Mouse (Mus musculus) adrenal gland, adult 2 months (tissue): Measurements from ENCODE around the gene Ccdc162. TPM values are rescaled to one million over a fixed set of nuclear protein-coding genes. Genes with fewer than 3 reads are reported as not detected.
A peak's percentile ranks its signal among the peaks of the same experiment; 100 is the strongest.

Source experiments
- DNase-seq: peaks from one replicate; pipeline ENCODE4 v3.0.0; 2021
- long read RNA-seq: library from polyadenylated mRNA; stranded (forward); transcript quantifications from one replicate; pipeline ENCODE4 v2.0.0, GENCODE M21; 2021
- polyA plus RNA-seq: library from polyadenylated mRNA; depleted of rRNA; stranded (reverse); fragments of >200 nt; gene quantifications from 2 replicates; pipeline ENCODE4 v1.2.3, GENCODE M21; 2012; rRNA removed
- total RNA-seq, 2 experiments: library from RNA; stranded (reverse); gene quantifications; 2 replicates each; pipeline ENCODE4 v1.2.3; 2021

The Ccdc162 gene
- under 1 TPM; 0.23 to 0.24 TPM for total RNA-seq
- 0.25 and 0.44 TPM in 2 replicates for polyA plus RNA-seq
- long read RNA-seq, partial matches to known transcripts, result 0 of 1 reads
- long read RNA-seq, other reads (novel, unspliced or antisense), result 1 of 1 reads

GRCm38 (mm10) chr10:41716029-41716897 is at the start of gene Ccdc162:
Ccdc162 (minus strand) TSS chr10:41716634.
- DNase-seq, result no peak

- peak; percentile 39 for DNase-seq
Measured at GRCm38 (mm10) chr10:41765586-41765985, 49.2 kb upstream of the Ccdc162 start.

- DNase-seq, result no peak
Measured at GRCm38 (mm10) chr10:41763741-41764385, 47.4 kb upstream of the Ccdc162 start.

GRCm38 (mm10) chr10:41760866-41761265 is 44.4 kb upstream of the Ccdc162 start:
- DNase-seq, result no peak

- no peak for DNase-seq
Measured at GRCm38 (mm10) chr10:41758041-41758440, 41.6 kb upstream of the Ccdc162 start.

- DNase-seq, result no peak
Measured at GRCm38 (mm10) chr10:41757226-41757625, 40.8 kb upstream of the Ccdc162 start.

GRCm38 (mm10) chr10:41751867-41752480 is 35.5 kb upstream of the Ccdc162 start:
- DNase-seq, result no peak

- no peak for DNase-seq
Measured at GRCm38 (mm10) chr10:41749306-41749705, 32.9 kb upstream of the Ccdc162 start.

GRCm38 (mm10) chr10:41746554-41746953 is 30.1 kb upstream of the Ccdc162 start:
- DNase-seq, result no peak

GRCm38 (mm10) chr10:41744006-41744405 is 27.6 kb upstream of the Ccdc162 start:
- DNase-seq, result no peak

- no peak for DNase-seq
Measured at GRCm38 (mm10) chr10:41740221-41740620, 23.8 kb upstream of the Ccdc162 start.

GRCm38 (mm10) chr10:41737245-41737644 is 20.8 kb upstream of the Ccdc162 start:
- no peak for DNase-seq

GRCm38 (mm10) chr10:41735398-41735797 is 19.0 kb upstream of the Ccdc162 start:
- no peak for DNase-seq

GRCm38 (mm10) chr10:41733214-41733613 is 16.8 kb upstream of the Ccdc162 start:
- DNase-seq, result no peak

- peak; percentile 27 for DNase-seq
Measured at GRCm38 (mm10) chr10:41731932-41732331, 15.5 kb upstream of the Ccdc162 start.

GRCm38 (mm10) chr10:41730746-41731145 is 14.3 kb upstream of the Ccdc162 start:
- no peak for DNase-seq

GRCm38 (mm10) chr10:41726215-41726614 is 9.8 kb upstream of the Ccdc162 start:
- DNase-seq, result no peak

- DNase-seq, result no peak
Measured at GRCm38 (mm10) chr10:41719587-41719986, 3.2 kb upstream of the Ccdc162 start.

- no peak for DNase-seq
Measured at GRCm38 (mm10) chr10:41715557-41715956, 877 bp downstream of the Ccdc162 start.

GRCm38 (mm10) chr10:41711467-41711866 is 5.0 kb downstream of the Ccdc162 start:
- DNase-seq, result no peak

- DNase-seq, result no peak
Measured at GRCm38 (mm10) chr10:41710773-41711172, 5.7 kb downstream of the Ccdc162 start.

- DNase-seq, result peak; percentile 88
Measured at GRCm38 (mm10) chr10:41709341-41709740, 7.1 kb downstream of the Ccdc162 start.

- DNase-seq, result no peak
Measured at GRCm38 (mm10) chr10:41699669-41700068, 16.8 kb downstream of the Ccdc162 start.
